Mouse (Mus musculus): ENCODE results near the gene Adamts6.

The Adamts6 gene

GRCm38 (mm10) chr13:104517638-104518311 lies 230.1 kb downstream of the Adamts6 start:
- no peak for DNase-seq

GRCm38 (mm10) chr13:104518312-104519005 lies 230.8 kb downstream of the Adamts6 start:
- DNase-seq = no peak

- no peak for DNase-seq
Measured at GRCm38 (mm10) chr13:104519006-104519695, 231.5 kb downstream of the Adamts6 start.

- DNase-seq = no peak
Measured at GRCm38 (mm10) chr13:104519981-104520380, 232.3 kb downstream of the Adamts6 start.

- no peak for DNase-seq
Measured at GRCm38 (mm10) chr13:104520461-104520860, 232.8 kb downstream of the Adamts6 start.

- no peak for DNase-seq
Measured at GRCm38 (mm10) chr13:104521532-104521931, 233.9 kb downstream of the Adamts6 start.

- no peak for DNase-seq
Measured at GRCm38 (mm10) chr13:104525656-104526055, 238.0 kb downstream of the Adamts6 start.

- no peak for DNase-seq
Measured at GRCm38 (mm10) chr13:104529238-104529637, 241.6 kb downstream of the Adamts6 start.

GRCm38 (mm10) chr13:104531841-104532240 lies 244.2 kb downstream of the Adamts6 start:
- no peak for DNase-seq

GRCm38 (mm10) chr13:104532723-104533122 lies 245.1 kb downstream of the Adamts6 start:
- no peak for DNase-seq

GRCm38 (mm10) chr13:104533806-104534495 lies 246.3 kb downstream of the Adamts6 start:
- DNase-seq = no peak

GRCm38 (mm10) chr13:104540861-104541398 lies 253.3 kb downstream of the Adamts6 start:
- DNase-seq = no peak

- no peak for DNase-seq
Measured at GRCm38 (mm10) chr13:104542123-104542758, 254.6 kb downstream of the Adamts6 start.

GRCm38 (mm10) chr13:104542759-104543141 lies 255.1 kb downstream of the Adamts6 start:
- no peak for DNase-seq

Data from thymus, postnatal 25 days (tissue).